Mouse (Mus musculus) embryonic facial prominence, embryonic 14.5 days (tissue): ENCODE data around the gene Nat8f1. TPM values are rescaled to one million over a fixed set of nuclear protein-coding genes. Genes with fewer than 3 reads are reported as not detected.
"Not testable (repeated sequence)": the region's sequence is repeated elsewhere in the genome, so short reads cannot be mapped to it uniquely, and the experiment has no call there.

Experiments
- ATAC-seq: fragments of 200-750 bp; cut with Nextera tagmentation; 2 replicates; pipeline ENCODE4 v1.8.0; 2017; ENCODE audit warnings: low read depth, moderate number of reproducible peaks, moderate TSS enrichment
- DNase-seq: peaks from one replicate; pipeline ENCODE4 v3.0.0-alpha.2; 2015; ENCODE audit warnings: low spot score
- H3K27ac ChIP-seq: fragments of 300-500 bp; sonication (generic); replicated peaks from 2 replicates; pipeline ENCODE4 v1.5.1; 2014; ENCODE audit warnings: low read depth, mild to moderate bottlenecking, low read length, moderate library complexity
- H3K27me3 ChIP-seq: fragments of 300-500 bp; sonication (generic); replicated peaks from 2 replicates; pipeline ENCODE4 v1.6.1; 2014; ENCODE audit warnings: low read length; ENCODE audit not compliant: control insufficient read depth, insufficient read depth
- H3K36me3 ChIP-seq: fragments of 300-500 bp; sonication (generic); 2 replicates; pipeline ENCODE4 v1.6.1; 2014; ENCODE audit warnings: low read length, mixed read lengths; ENCODE audit not compliant: control insufficient read depth, insufficient read depth
- H3K4me1 ChIP-seq: fragments of 300-500 bp; sonication (generic); 2 replicates; pipeline ENCODE4 v1.6.1; 2014; ENCODE audit warnings: antibody characterized with exemption, low read length; ENCODE audit not compliant: control insufficient read depth, insufficient read depth
- H3K4me2 ChIP-seq: fragments of 300-500 bp; sonication (generic); 2 replicates; pipeline ENCODE4 v1.6.1; 2014; ENCODE audit warnings: low read depth, mild to moderate bottlenecking, low read length, moderate library complexity, mixed read lengths
- H3K4me3 ChIP-seq: fragments of 300-500 bp; sonication (generic); 2 replicates; pipeline ENCODE4 v1.5.1; 2014; ENCODE audit warnings: low read depth, mild to moderate bottlenecking, low read length
- H3K9ac ChIP-seq: fragments of 300-500 bp; sonication (generic); 2 replicates; pipeline ENCODE4 v1.6.1; 2014; ENCODE audit warnings: low read depth, mild to moderate bottlenecking, low read length, moderate library complexity, mixed read lengths
- H3K9me3 ChIP-seq: fragments of 300-500 bp; sonication (generic); 2 replicates; pipeline ENCODE4 v1.6.1; 2016; ENCODE audit warnings: low read length; ENCODE audit not compliant: control insufficient read depth
- WGBS: fragments of 180-500 bp; shearing (Covaris S2); extraction: QIAGEN DNeasy Blood & Tissue Kit; methylation state at CpG from one replicate; pipeline ENCODE4 v1.1.7; 2014; 5-methylcytosine and 5-hydroxymethylcytosine counted together
- polyA plus RNA-seq: library from polyadenylated mRNA; unstranded; fragments of >200 nt; fragmentation: Nextera tagmentation; extraction: Ambion mirVana; gene quantifications from 2 replicates; pipeline ENCODE4 v1.2.1, GENCODE M21; 2014

Gene Nat8f1
- polyA plus RNA-seq, 1 experiment from 2014 or later: 4.2 TPM

DNA sequence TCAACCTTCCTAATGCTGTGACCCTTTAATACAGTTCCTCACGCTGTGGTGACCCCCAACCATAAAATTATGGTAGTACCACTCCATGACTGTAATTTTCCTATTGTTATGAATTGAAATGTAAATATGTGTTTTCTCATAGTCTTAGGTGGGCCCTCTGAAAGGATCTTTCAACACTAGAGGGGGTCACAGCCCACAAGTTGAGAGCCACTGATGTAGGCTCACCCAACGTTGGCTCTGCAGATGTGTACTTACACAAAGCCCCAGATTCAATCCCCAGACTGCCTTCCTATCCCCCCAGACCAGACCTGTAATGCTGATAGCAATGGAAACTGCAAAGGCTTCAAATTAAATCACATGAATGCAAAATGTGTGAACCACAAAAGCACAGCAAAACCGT lies 20.2 kb upstream of the Nat8f1 start:
- WGBS: 73% methylated on average over 3 of the region's 3 CpGs
- ATAC-seq: no peak
- no peak overlapping the region for H3K27ac ChIP-seq

DNA sequence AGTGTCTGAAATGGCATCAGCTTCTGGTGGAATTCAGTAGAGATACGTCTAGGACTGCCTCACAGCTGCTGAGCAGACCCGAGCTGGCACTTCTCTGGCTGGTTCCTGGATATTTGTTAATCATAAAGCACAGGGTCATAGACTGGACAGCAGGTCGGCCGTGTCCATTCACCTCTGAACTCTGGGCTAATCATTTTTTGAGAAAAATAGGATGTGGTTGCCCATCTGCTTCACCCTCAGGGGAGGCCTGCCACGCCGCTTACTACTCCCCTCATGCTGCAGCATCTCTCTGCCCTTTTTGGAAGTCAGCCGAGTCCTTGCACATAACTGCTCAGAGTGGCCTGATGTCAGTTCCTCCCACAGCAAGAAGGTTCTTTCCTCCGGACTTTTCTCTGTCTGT lies 18.6 kb upstream of the Nat8f1 start:
- Histone ChIP-seq H3K4me1 (no peaks in the 10 kb centered on the region), H3K4me3 (no peak overlapping the region), H3K27me3 (no peaks in the 10 kb centered on the region), H3K4me2 (no peak overlapping the region), H3K9ac (no peak overlapping the region), H3K9me3 (no peaks in the 10 kb centered on the region), H3K27ac (no peak overlapping the region), H3K36me3 (peaks cover 24% of the 10 kb centered on the region)
- DNase-seq: no peak
- no peak for ATAC-seq
- WGBS: 83% methylated on average over 8 of the region's 8 CpGs

More for the DNA sequence above, 20.2 kb upstream of the Nat8f1 start:
- no peaks in the 10 kb centered on the region for H3K4me1 ChIP-seq
- no peaks in the 10 kb centered on the region for H3K9me3 ChIP-seq
- no peaks in the 10 kb centered on the region for H3K27me3 ChIP-seq
- no peak for DNase-seq
- peaks cover 13% of the 10 kb centered on the region for H3K36me3 ChIP-seq
- no peak overlapping the region for H3K4me3 ChIP-seq
- no peak overlapping the region for H3K9ac ChIP-seq
- no peak overlapping the region for H3K4me2 ChIP-seq

DNA sequence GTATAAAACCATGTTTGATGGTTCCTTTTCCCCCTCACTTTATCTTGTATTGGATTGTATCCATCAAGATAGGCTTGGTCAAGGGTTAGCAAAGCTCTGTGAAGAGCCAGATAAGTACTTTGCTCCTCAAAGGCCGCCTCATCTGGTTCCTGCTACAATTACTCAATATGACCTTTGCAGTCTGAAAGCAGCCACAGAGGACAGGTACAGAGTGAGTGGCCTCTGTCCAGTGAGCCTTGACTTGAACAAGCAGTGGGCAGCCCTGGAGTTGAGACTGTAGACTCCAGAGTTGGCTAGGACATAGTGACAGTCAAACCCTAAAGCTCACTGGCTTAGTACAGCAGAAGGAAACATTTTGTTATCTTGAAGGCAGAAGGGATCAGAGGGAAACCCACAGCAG lies 13.8 kb upstream of the Nat8f1 start:
- DNase-seq (no peak), ATAC-seq (no peak)
- Histone ChIP-seq H3K4me2 (no peak overlapping the region), H3K4me1 (no peaks in the 10 kb centered on the region), H3K27ac (no peak overlapping the region), H3K9ac (no peak overlapping the region), H3K4me3 (no peak overlapping the region), H3K36me3 (peaks cover 68% of the 10 kb centered on the region), H3K9me3 (no peaks in the 10 kb centered on the region), H3K27me3 (no peaks in the 10 kb centered on the region)
- WGBS: 91% methylated on average over 1 of the region's 1 CpGs

DNA sequence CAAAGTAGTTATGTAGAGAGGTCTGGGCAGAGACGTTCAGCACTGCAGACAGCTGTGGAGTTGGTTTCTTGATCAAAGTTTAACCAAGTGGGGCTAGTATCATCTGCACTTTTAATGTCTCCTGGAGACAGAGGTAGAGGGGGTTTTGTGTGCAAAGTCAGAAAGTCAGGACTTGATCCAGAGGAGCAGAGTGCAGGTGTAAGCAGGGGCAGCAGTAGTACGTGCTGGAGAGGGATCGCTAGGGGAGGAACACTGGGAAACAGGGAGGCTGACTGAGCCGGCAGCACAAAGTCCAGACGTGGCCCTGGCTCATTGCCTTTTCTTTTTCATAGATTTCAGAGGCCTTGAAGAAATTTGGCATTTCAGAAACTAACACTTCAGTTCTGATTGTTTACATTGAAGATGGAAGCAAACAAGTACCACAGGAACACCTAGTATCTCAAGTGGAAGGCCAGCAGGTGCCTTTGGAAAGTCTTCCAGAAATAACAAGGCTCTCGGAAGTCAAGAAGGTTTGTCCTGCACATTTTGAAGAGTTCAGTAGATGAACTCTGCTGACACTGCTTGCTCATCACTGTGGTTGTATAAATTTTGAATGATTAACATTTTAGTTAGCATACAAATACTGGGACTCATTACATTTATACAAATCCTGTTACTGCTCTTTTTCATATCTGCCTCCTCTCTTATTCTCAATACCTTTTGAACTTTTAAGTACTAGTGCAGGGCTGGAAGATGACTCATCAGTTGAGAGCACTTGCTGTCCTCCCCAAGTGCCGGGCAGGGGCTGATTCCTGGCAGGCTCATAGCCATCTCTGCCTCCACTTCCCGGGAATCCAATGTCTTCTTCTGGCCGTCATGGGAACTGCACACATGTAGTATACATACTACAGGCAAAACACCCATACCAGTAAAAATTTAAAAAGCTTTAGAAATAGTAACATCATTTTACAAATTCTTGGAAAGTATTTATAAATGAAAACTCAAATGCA lies 12.3 kb upstream of the Nat8f1 start:
- Histone ChIP-seq H3K36me3 (peaks cover 74% of the 10 kb centered on the region), H3K9me3 (no peaks in the 10 kb centered on the region), H3K4me3 (no peak overlapping the region), H3K27ac (no peak overlapping the region), H3K27me3 (no peaks in the 10 kb centered on the region), H3K4me1 (no peaks in the 10 kb centered on the region), H3K9ac (no peak overlapping the region), H3K4me2 (no peak overlapping the region)
- no peak for DNase-seq
- no peak for ATAC-seq
- WGBS: 92% methylated on average over 9 of the region's 9 CpGs

DNA sequence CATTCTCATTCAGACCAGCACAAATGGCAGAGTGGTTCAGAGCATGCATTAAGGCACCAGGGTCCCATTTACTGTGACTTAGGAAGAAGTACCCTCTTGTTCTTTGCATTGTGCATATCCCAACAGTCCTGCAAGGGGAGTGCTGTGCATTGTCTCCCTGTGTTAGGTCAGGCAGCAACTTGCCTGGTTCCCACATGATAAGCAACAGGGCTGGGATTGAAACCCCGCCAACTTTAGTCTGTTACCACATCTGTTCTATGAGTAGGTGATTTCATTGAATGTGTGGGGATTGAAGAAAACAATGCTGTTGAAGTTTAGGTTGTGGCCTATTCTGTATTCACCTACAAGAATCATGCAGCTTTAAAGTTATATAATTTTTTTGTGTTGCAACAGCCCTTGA lies 11.2 kb upstream of the Nat8f1 start:
- DNase-seq (no peak), ATAC-seq (no peak)
- 95% methylated on average over 1 of the region's 1 CpGs for WGBS
- Histone ChIP-seq H3K36me3 (peaks cover 80% of the 10 kb centered on the region), H3K9me3 (no peaks in the 10 kb centered on the region), H3K9ac (no peak overlapping the region), H3K4me2 (no peak overlapping the region), H3K27me3 (no peaks in the 10 kb centered on the region), H3K27ac (no peak overlapping the region), H3K4me3 (no peak overlapping the region), H3K4me1 (no peaks in the 10 kb centered on the region)

DNA sequence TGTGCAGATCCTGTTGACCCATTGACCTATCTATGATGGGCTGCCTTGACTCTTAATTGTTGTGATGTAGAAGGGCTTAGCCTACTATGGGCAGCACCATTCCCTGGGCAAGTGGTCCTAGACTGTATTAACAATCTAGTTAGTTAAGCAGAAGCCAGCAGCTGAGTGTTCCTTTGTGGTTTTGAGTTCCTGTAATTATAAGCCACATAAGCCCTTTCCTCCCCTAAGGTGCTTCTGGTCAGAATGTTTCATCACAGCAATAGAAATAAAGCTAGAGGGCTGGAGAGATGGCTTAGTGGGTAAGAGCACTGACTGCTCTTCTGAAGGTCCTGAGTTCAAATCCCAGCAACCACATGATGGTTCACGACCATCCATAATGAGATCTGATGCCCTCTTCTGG lies 8.2 kb upstream of the Nat8f1 start:
- Histone ChIP-seq H3K4me3 (no peak overlapping the region), H3K9ac (no peak overlapping the region), H3K9me3 (no peaks in the 10 kb centered on the region), H3K27ac (no peak overlapping the region), H3K27me3 (no peaks in the 10 kb centered on the region), H3K4me2 (no peak overlapping the region), H3K4me1 (no peaks in the 10 kb centered on the region), H3K36me3 (peaks cover 58% of the 10 kb centered on the region)
- WGBS: 93% methylated on average over 1 of the region's 1 CpGs
- DNase-seq (no peak), ATAC-seq (no peak)

DNA sequence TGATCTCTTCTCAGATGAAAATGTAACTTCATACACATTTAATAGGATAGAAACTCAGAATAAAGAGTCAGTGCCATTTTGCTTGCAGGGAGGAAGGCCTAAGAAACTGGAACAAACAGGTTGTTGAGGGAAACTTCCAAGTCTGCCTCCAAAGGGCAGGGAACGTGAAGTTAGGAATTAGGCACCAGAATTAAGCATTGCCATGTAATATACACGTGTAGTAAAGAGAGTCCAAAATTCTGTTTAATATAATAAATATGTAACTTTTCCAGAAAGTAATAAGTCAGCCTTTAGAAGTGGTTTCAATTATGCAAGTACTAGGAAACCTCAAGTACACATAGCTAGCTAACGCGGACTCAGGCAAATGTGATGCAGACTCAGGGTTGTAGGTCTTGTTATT lies 3.9 kb upstream of the Nat8f1 start:
- no peak overlapping the region for H3K27ac ChIP-seq
- no peak overlapping the region for H3K9ac ChIP-seq
- H3K27me3 ChIP-seq: no peaks in the 10 kb centered on the region
- H3K4me1 ChIP-seq: peaks cover 11% of the 10 kb centered on the region
- peaks cover 18% of the 10 kb centered on the region for H3K36me3 ChIP-seq
- DNase-seq (no peak), ATAC-seq (no peak)
- no peak overlapping the region for H3K4me2 ChIP-seq
- no peak overlapping the region for H3K4me3 ChIP-seq
- 85% methylated on average over 4 of the region's 4 CpGs for whole genome bisulfite sequencing
- no peaks in the 10 kb centered on the region for H3K9me3 ChIP-seq

DNA sequence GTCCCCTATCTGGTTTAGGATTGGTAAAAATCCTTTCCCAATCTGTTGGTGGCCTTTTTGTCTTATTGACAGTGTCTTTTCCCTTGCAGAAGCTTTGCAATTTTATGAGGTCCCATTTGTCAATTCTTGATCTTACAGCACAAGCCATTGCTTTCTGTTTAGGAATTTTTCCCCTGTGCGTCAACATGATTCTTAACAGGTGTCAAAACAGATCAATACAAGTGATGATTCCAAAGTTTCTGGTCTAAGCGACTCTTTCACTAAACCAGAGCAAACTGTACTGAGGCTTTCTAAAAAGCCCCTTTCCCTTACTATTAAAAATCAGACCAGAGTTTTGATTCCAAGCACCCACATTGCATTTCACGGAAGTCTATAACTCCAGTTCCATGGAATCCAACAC lies 2.9 kb upstream of the Nat8f1 start:
- H3K9me3 ChIP-seq, H3K4me2 ChIP-seq, H3K4me3 ChIP-seq, H3K27me3 ChIP-seq, ATAC-seq, DNase-seq, H3K27ac ChIP-seq, H3K9ac ChIP-seq: not testable (repeated sequence)
- peaks cover 11% of the 10 kb centered on the region for H3K4me1 ChIP-seq
- 98% methylated on average over 3 of the region's 3 CpGs for WGBS
- peaks cover 11% of the 10 kb centered on the region for H3K36me3 ChIP-seq

DNA sequence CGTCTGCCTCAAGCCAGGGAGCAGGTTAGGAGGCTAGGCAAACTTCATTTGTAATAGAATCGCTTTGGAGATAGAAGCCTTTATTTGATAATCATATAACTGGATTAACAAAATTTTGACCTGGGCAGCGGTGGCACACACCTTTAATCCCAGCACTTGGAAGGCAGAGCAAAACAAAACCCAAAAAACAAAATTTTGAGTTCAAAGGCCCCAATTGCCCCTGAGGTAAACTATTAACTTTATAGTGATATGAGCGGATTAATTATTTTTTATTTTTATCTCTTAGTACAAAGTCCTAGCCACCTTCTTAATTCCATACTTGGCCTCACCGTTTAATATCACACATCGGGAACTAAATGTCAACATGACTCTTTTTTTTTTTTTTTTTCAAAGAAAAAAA lies 1.1 kb upstream of the Nat8f1 start:
- Histone ChIP-seq H3K27me3 (no peaks in the 10 kb centered on the region), H3K4me2 (peak overlapping the region; percentile 84), H3K9me3 (no peaks in the 10 kb centered on the region), H3K27ac (peak overlapping the region; percentile 82; the same call in 1 of the 2 replicates), H3K9ac (peak overlapping the region; percentile 78), H3K4me3 (peak overlapping the region; percentile 58), H3K36me3 (no peaks in the 10 kb centered on the region), H3K4me1 (peaks cover 11% of the 10 kb centered on the region)
- WGBS: 78% methylated on average over 6 of the region's 6 CpGs
- DNase-seq (no peak), ATAC-seq (no peak)
